Mouse (Mus musculus) midbrain, embryonic 12.5 days (tissue): ENCODE measurements around the gene Prss35. TPM values are rescaled to one million over a fixed set of nuclear protein-coding genes. Genes with fewer than 3 reads are reported as not detected.

ENCODE experiments used
- ATAC-seq: fragments of 200-750 bp; cut with Nextera tagmentation; 2 replicates; pipeline ENCODE4 v1.8.0; 2017; ENCODE audit warnings: low read depth, moderate TSS enrichment, moderate library complexity; ENCODE audit not compliant: low FRiP score
- H3K27ac ChIP-seq: fragments of 300-500 bp; sonication (generic); replicated peaks from 2 replicates; pipeline ENCODE4 v1.5.1; 2016; ENCODE audit warnings: mild to moderate bottlenecking
- H3K27me3 ChIP-seq: fragments of 300-500 bp; sonication (generic); 2 replicates; pipeline ENCODE4 v1.6.1; 2016; ENCODE audit warnings: mild to moderate bottlenecking
- H3K36me3 ChIP-seq: fragments of 300-500 bp; sonication (generic); 2 replicates; pipeline ENCODE4 v1.6.1; 2016
- H3K4me1 ChIP-seq: fragments of 300-500 bp; sonication (generic); 2 replicates; pipeline ENCODE4 v1.6.1; 2016
- H3K4me2 ChIP-seq: fragments of 300-500 bp; sonication (generic); replicated peaks from 2 replicates; pipeline ENCODE4 v1.6.1; 2016; ENCODE audit warnings: mild to moderate bottlenecking, moderate library complexity
- H3K4me3 ChIP-seq: fragments of 300-500 bp; sonication (generic); 2 replicates; pipeline ENCODE4 v1.5.1; 2016; ENCODE audit warnings: mild to moderate bottlenecking
- H3K9ac ChIP-seq: fragments of 300-500 bp; sonication (generic); replicated peaks from 2 replicates; pipeline ENCODE4 v1.6.1; 2016; ENCODE audit warnings: mild to moderate bottlenecking, moderate library complexity
- H3K9me3 ChIP-seq: fragments of 300-500 bp; sonication (generic); 2 replicates; pipeline ENCODE4 v1.6.1; 2016; ENCODE audit warnings: mild to moderate bottlenecking
- WGBS: fragments of 180-500 bp; shearing (Covaris S2); methylation state at CpG from one replicate; pipeline ENCODE4 v1.1.7; 2016; 5-methylcytosine and 5-hydroxymethylcytosine counted together
- polyA plus RNA-seq: library from polyadenylated mRNA; unstranded; fragments of >200 nt; fragmentation: Nextera tagmentation; extraction: Ambion mirVana; gene quantifications from 2 replicates; pipeline ENCODE4 v1.2.1, GENCODE M21; 2016

Prss35 gene
- polyA plus RNA-seq, 1 experiment from 2014 or later: 3.2 TPM

- Histone ChIP-seq H3K4me3 (no peak overlapping the region), H3K9me3 (no peaks in the 10 kb centered on the region), H3K27me3 (no peaks in the 10 kb centered on the region), H3K4me2 (no peak overlapping the region), H3K4me1 (no peaks in the 10 kb centered on the region), H3K27ac (no peak overlapping the region), H3K36me3 (peaks cover 22% of the 10 kb centered on the region), H3K9ac (no peak overlapping the region)
- no peak for ATAC-seq
- 92% methylated on average over 6 of the region's 6 CpGs for WGBS
Measured at GRCm38 (mm10) chr9:86775374-86775773, 31.9 kb downstream of the Prss35 start.

DNA sequence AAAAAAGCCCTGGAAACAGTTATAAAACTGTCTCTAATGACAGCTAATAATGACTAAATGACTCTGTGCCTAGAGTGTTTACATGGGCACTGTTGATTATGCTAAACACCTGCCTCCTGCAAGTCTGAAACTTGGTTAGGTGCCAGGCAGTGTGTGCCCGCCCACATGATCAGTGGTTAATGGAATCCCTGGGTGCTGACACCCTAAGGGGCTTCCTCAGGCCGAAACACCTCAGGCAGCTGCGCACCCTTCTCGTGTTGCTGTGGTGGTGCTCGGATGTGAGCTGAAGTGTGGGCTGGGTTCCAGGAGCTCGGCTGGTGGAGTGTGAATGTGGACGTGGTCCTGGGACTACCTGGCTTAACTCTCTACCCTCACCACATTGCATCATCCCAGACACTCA is 33.9 kb downstream of the Prss35 start:
- Histone ChIP-seq H3K4me1 (no peaks in the 10 kb centered on the region), H3K9me3 (no peaks in the 10 kb centered on the region), H3K27ac (no peak overlapping the region), H3K9ac (no peak overlapping the region), H3K4me3 (no peak overlapping the region), H3K27me3 (no peaks in the 10 kb centered on the region), H3K4me2 (no peak overlapping the region), H3K36me3 (peaks cover 25% of the 10 kb centered on the region)
- no peak for ATAC-seq
- 81% methylated on average over 7 of the region's 7 CpGs for WGBS

GRCm38 (mm10) chr9:86778212-86778611 is 34.8 kb downstream of the Prss35 start:
- no peak for ATAC-seq
- no peak overlapping the region for H3K4me2 ChIP-seq
- H3K27ac ChIP-seq: no peak overlapping the region
- H3K9me3 ChIP-seq: no peaks in the 10 kb centered on the region
- no peak overlapping the region for H3K4me3 ChIP-seq
- H3K4me1 ChIP-seq: no peaks in the 10 kb centered on the region
- 84% methylated on average over 4 of the region's 4 CpGs for WGBS
- no peaks in the 10 kb centered on the region for H3K27me3 ChIP-seq
- H3K36me3 ChIP-seq: peaks cover 21% of the 10 kb centered on the region
- no peak overlapping the region for H3K9ac ChIP-seq

DNA sequence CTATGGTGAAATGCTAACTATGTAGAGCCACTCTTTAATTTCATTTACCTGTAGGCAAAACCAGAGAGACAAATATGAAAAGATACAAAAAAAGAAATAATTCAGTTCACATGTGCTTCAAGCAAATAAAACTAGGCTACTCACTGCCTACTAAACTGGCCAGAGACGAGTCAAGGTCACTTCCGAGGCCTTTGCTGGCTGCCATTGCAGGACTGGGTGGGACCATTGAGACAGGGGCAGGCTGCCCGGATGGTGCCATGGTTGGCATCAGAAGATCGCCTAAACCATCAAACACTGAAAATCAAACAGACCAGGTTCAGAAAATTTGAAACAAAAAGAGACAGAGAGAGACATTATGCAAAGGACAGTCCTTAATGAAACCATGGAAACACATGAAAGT is 38.0 kb downstream of the Prss35 start:
- Histone ChIP-seq H3K36me3 (peaks cover 4% of the 10 kb centered on the region), H3K4me1 (no peaks in the 10 kb centered on the region), H3K27ac (no peak overlapping the region), H3K9me3 (no peaks in the 10 kb centered on the region), H3K9ac (no peak overlapping the region), H3K4me2 (no peak overlapping the region), H3K27me3 (no peaks in the 10 kb centered on the region), H3K4me3 (no peak overlapping the region)
- WGBS: 89% methylated on average over 4 of the region's 4 CpGs
- ATAC-seq: no peak

DNA sequence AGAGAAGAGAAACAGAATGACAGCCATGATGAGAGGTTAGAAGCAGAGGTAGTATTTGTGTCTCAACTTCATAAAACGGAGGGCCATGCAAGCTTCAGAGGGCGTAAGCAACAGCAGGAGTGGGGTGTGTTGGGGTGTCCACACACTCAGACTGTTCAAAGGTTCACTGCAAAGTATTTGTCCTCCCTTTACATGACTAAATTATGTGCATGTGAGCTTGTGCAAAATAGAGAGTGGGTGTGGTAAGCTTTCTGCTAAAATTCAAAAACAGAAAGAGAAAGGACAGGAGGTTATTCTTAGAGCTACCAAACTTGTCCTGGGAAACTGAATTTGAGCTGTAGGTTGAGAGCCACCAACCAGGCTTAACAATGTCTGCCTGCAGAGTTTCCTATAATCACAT is 39.4 kb downstream of the Prss35 start:
- H3K27ac ChIP-seq: no peak overlapping the region
- no peak for ATAC-seq
- 88% methylated on average over 2 of the region's 2 CpGs for WGBS
- peaks cover 4% of the 10 kb centered on the region for H3K36me3 ChIP-seq
- no peaks in the 10 kb centered on the region for H3K9me3 ChIP-seq
- H3K4me2 ChIP-seq: no peak overlapping the region
- no peak overlapping the region for H3K4me3 ChIP-seq
- H3K4me1 ChIP-seq: no peaks in the 10 kb centered on the region
- H3K27me3 ChIP-seq: no peaks in the 10 kb centered on the region
- H3K9ac ChIP-seq: no peak overlapping the region

GRCm38 (mm10) chr9:86789186-86789585 is 45.7 kb downstream of the Prss35 start:
- Histone ChIP-seq H3K4me1 (no peaks in the 10 kb centered on the region), H3K36me3 (no peaks in the 10 kb centered on the region), H3K9ac (no peak overlapping the region), H3K4me2 (no peak overlapping the region), H3K9me3 (no peaks in the 10 kb centered on the region), H3K27ac (no peak overlapping the region), H3K27me3 (no peaks in the 10 kb centered on the region), H3K4me3 (no peak overlapping the region)
- ATAC-seq: no peak
- 87% methylated on average over 6 of the region's 6 CpGs for WGBS

GRCm38 (mm10) chr9:86791927-86792326 is 48.5 kb downstream of the Prss35 start:
- Histone ChIP-seq H3K27ac (no peak overlapping the region), H3K4me3 (no peak overlapping the region), H3K36me3 (no peaks in the 10 kb centered on the region), H3K9ac (no peak overlapping the region), H3K4me1 (no peaks in the 10 kb centered on the region), H3K27me3 (no peaks in the 10 kb centered on the region), H3K4me2 (no peak overlapping the region), H3K9me3 (no peaks in the 10 kb centered on the region)
- 88% methylated on average over 7 of the region's 7 CpGs for WGBS
- ATAC-seq: no peak

DNA sequence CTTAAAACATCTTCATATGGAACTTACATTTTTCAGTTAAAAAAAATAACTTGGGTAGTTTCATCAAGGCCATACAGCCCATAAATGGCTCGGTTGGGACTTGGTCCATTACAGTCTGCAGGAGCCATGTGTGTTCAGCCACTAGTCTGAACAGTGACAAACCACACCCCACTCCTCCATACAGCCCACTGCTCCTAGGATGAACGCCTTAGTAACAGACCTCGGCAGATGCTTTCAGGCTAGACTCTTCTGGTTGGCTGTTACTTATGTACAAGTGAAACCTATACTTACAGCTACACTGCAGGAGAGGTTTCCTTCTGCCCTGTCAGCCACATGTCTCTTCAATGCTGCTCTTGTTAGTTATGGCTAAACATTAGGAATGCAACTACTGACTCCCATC is 51.8 kb downstream of the Prss35 start:
- no peak for ATAC-seq
- Histone ChIP-seq H3K4me1 (no peaks in the 10 kb centered on the region), H3K4me2 (no peak overlapping the region), H3K27ac (no peak overlapping the region), H3K9ac (no peak overlapping the region), H3K27me3 (no peaks in the 10 kb centered on the region), H3K4me3 (no peak overlapping the region), H3K36me3 (no peaks in the 10 kb centered on the region), H3K9me3 (no peaks in the 10 kb centered on the region)
- WGBS: 67% methylated on average over 3 of the region's 3 CpGs

DNA sequence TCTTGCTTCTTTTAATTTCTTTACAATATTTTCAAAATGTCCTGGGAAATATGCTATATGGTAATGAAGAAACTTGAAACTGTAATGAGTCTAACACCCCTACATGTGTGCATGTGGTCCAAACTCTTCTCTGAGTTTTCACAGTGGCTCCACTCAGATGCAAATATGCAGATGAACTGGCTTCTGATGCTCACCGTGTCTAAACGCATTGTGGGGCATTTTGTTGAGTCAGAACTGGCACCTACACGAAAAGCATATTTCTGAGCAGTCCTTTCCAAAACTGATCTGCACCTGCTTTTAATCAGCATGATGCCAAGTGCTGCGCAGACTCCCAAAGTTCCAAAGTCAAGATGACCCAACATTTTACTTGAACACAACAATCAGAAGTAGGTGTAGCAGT is 54.1 kb downstream of the Prss35 start:
- no peak overlapping the region for H3K4me3 ChIP-seq
- no peaks in the 10 kb centered on the region for H3K36me3 ChIP-seq
- H3K27ac ChIP-seq: no peak overlapping the region
- no peak for ATAC-seq
- no peaks in the 10 kb centered on the region for H3K9me3 ChIP-seq
- H3K9ac ChIP-seq: no peak overlapping the region
- WGBS: 87% methylated on average over 4 of the region's 4 CpGs
- no peaks in the 10 kb centered on the region for H3K27me3 ChIP-seq
- no peaks in the 10 kb centered on the region for H3K4me1 ChIP-seq
- no peak overlapping the region for H3K4me2 ChIP-seq

DNA sequence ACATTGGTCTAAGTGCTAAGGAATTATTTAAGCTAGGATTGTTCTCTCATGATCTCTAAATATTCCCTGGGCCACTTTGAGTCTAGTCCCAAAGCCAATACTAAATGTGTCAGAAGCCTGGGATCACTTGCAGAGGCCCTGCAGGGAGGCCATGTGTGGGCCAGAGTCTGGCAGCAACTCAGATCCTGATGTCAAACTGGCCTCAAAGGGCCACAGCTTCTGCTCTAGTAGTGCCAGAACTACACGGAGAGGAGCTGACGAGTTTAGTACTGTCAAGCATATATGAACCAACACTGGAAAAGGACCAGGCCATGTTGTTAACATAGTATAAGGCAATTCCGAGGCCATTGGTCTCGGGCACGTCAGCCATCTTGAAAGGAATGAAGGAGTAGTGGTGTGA is 54.7 kb downstream of the Prss35 start:
- ATAC-seq: no peak
- Histone ChIP-seq H3K27ac (no peak overlapping the region), H3K4me2 (no peak overlapping the region), H3K9ac (no peak overlapping the region), H3K27me3 (no peaks in the 10 kb centered on the region), H3K4me3 (no peak overlapping the region), H3K4me1 (no peaks in the 10 kb centered on the region), H3K36me3 (no peaks in the 10 kb centered on the region), H3K9me3 (no peaks in the 10 kb centered on the region)
- 93% methylated on average over 5 of the region's 5 CpGs for WGBS

DNA sequence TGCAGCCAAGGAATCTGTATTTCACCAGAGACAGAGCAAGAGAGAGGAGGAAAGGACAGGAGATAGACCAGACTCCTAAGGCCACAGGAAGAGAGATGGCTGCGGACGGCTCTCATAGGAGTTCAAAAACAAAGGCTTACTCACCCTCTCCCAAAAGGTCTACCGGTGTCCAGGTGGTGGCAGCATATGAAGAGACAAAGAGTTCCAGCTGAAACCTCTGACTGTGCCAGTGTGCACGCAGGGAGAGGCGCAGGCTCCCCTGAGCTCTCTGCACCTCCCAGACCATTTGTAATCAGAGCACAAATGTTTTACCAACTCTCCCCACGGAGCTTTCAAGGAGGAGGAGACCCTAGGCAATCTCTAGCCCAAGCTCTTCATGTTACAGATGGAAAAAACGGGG is 55.2 kb downstream of the Prss35 start:
- H3K9ac ChIP-seq: no peak overlapping the region
- H3K4me2 ChIP-seq: no peak overlapping the region
- no peaks in the 10 kb centered on the region for H3K36me3 ChIP-seq
- ATAC-seq: no peak
- H3K27me3 ChIP-seq: no peaks in the 10 kb centered on the region
- H3K4me3 ChIP-seq: no peak overlapping the region
- no peak overlapping the region for H3K27ac ChIP-seq
- WGBS: 46% methylated on average over 7 of the region's 7 CpGs
- no peaks in the 10 kb centered on the region for H3K9me3 ChIP-seq
- no peaks in the 10 kb centered on the region for H3K4me1 ChIP-seq

GRCm38 (mm10) chr9:86799099-86799498 is 55.6 kb downstream of the Prss35 start:
- 85% methylated on average over 7 of the region's 7 CpGs for WGBS
- H3K9ac ChIP-seq: no peak overlapping the region

DNA sequence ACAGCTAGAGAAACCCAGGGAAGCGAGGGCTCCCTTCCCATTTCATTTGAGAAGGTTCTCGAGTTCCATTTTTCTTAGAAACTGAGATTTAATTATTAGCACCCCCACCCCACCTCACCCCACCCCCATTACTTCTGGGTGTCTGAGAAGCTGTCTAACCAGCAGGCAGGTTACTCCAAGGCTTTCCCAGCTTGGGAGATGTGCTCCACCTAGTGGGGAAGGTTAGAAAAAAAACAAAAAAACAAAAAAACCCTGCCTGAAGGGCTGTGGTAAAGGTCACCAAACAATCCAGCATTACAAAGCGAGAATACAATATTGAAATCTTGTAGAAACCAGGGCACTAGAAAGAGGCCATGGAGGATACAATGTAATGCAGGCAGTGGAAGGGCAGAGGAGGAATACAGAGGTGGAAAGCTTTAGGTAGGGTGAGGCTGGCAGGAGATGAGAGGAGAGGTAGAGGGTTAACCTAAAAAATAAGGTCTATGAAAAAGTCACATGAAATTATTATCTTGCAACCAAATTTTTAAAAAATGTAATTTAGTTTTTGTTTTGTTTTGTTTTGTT is 57.2 kb downstream of the Prss35 start:
- H3K4me1 ChIP-seq: no peaks in the 10 kb centered on the region
- H3K9me3 ChIP-seq: no peaks in the 10 kb centered on the region
- H3K4me3 ChIP-seq: no peak overlapping the region
- 22% methylated on average over 3 of the region's 3 CpGs for WGBS
- H3K4me2 ChIP-seq: no peak overlapping the region
- no peaks in the 10 kb centered on the region for H3K27me3 ChIP-seq
- H3K9ac ChIP-seq: no peak overlapping the region
- no peak overlapping the region for H3K27ac ChIP-seq
- ATAC-seq: peak; percentile 56; the same call in 1 of the 2 replicates
- H3K36me3 ChIP-seq: no peaks in the 10 kb centered on the region; the same call in 1 of the 2 replicates

More at GRCm38 (mm10) chr9:86799099-86799498, 55.6 kb downstream of the Prss35 start:
- Histone ChIP-seq H3K36me3 (no peaks in the 10 kb centered on the region), H3K4me3 (no peak overlapping the region), H3K9me3 (no peaks in the 10 kb centered on the region), H3K4me2 (no peak overlapping the region), H3K4me1 (no peaks in the 10 kb centered on the region), H3K27me3 (no peaks in the 10 kb centered on the region), H3K27ac (no peak overlapping the region)
- no peak for ATAC-seq
